Mouse (Mus musculus): ENCODE measurements around the gene Spocd1. TPM values are rescaled to one million over a fixed set of nuclear protein-coding genes. Genes with fewer than 3 reads are reported as not detected.
A peak's percentile ranks its signal among the peaks of the same experiment; 100 is the strongest.
"Not testable (repeated sequence)": the region's sequence is repeated elsewhere in the genome, so short reads cannot be mapped to it uniquely, and the experiment has no call there.

The Spocd1 gene
- total RNA-seq, 1 experiment, result 0.13 TPM

DNA sequence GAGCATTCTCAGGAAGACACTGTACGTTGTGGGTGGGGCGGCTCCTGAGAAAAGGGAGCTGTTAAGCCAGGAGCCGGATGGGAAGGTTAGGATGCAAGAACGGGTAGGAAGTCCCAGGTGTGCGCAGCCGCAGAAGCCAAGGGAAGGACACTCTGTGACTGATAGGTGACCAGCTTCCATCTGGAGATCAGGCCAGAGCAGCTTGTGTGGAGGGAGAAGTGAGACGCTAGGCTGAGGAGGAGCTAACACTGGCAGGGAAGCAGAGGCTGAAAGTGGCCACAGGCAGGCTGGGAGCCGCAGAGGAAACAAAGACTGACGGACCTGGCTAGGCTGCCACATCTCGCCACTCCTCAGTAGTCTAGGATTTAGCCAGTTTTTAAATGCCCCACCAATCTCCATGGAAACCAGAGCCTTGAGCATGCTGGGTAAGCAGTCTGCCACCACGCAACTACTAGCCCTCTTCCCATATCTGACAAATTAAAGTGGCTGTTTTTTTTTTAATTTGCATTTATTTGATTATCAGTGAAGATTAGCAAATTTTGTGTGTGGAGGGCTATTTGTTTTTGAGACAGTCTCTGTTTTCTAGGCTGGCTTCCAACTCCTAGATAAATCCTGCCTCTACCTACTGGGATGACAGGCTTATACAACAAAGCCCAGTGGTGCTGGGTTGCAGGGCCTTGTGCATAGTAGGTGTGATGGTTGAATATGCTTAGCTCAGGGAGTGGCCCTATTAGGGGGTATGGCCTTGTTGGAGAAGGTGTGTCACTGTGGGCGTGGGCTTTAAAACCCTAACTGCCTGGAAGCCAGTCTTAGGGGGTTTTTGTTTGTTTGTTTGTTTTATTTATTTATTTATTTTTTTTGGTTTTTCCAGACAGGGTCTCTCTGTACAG is 44.8 kb upstream of the Spocd1 start:
- H3K9ac ChIP-seq (ENCODE audit: insufficient read depth, low read depth, low read length, poor library complexity, severe bottlenecking), result peak overlapping the region; percentile 53
- H3K4me3 ChIP-seq (ENCODE audit: insufficient read depth in 1 of 2, low read depth in 1 of 2, low read length in 2 of 2, poor library complexity in 1 of 2, severe bottlenecking in 1 of 2), result peak overlapping the region; percentile 44 to 69
- H3K4me1 ChIP-seq (ENCODE audit: control insufficient read depth in 2 of 2, insufficient read depth in 2 of 2, low read length in 2 of 2, poor library complexity in 1 of 2), result peaks cover 8 to 10% of the 10 kb centered on the region in 2 experiments
- in situ Hi-C loops (cut with MboI; ENCODE audit: low sequenced_read_pairs in 2 of 2, unreplicated experiment in 2 of 2), result no loop called here
- TF ChIP-seq MAFK (IDR thresholded peaks at IDR 0.05; ENCODE audit: insufficient read depth, low read depth, low read length) (no peak), HCFC1 (IDR thresholded peaks at IDR 0.05; ENCODE audit: borderline replicate concordance, insufficient read depth, low read length) (no peak), ZNF384 (IDR thresholded peaks at IDR 0.05; ENCODE audit: low read depth, low read length) (no peak)
- H3K36me3 ChIP-seq (ENCODE audit: control insufficient read depth, insufficient read depth, low read length, poor library complexity, severe bottlenecking), result no peaks in the 10 kb centered on the region
- H3K27ac ChIP-seq (ENCODE audit: insufficient read depth, low read depth, low read length, poor library complexity, severe bottlenecking), result peak overlapping the region; percentile 76
- H3K9me3 ChIP-seq (ENCODE audit: control insufficient read depth, insufficient read depth, low read depth, low read length), result no peaks in the 10 kb centered on the region
- DNase-seq (ENCODE audit: low read depth, low spot score), result peak; percentile 69

DNA sequence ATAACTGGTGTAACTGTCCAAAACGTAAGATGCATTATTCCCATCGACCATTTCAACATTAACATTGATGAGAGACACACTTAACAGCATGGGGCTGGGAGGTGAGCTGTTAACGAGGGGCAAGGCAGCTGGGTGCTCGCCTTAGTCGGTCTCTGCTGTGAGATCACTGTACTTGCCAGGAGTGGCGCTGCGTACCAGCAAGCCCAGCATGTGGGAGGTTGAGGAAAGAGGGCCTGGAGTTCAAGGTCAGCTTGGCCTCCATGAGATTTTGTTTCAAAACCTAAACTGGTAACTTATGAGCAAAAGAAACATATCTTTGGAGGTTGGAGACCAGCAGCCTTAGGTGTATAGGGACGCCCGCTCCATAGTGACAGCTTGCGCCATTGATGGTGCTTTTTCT is 39.4 kb upstream of the Spocd1 start:
- Histone ChIP-seq H3K4me3 (ENCODE audit: insufficient read depth in 1 of 2, low read depth in 1 of 2, low read length in 2 of 2, poor library complexity in 1 of 2, severe bottlenecking in 1 of 2) (no peak overlapping the region), H3K9me3 (ENCODE audit: control insufficient read depth, insufficient read depth, low read depth, low read length) (no peaks in the 10 kb centered on the region), H3K4me1 (ENCODE audit: control insufficient read depth in 2 of 2, insufficient read depth in 2 of 2, low read length in 2 of 2, poor library complexity in 1 of 2) (peaks cover 3 to 8% of the 10 kb centered on the region in 2 experiments; a peak in 2 of 4 replicates), H3K9ac (ENCODE audit: insufficient read depth, low read depth, low read length, poor library complexity, severe bottlenecking) (no peak overlapping the region), H3K27ac (ENCODE audit: insufficient read depth, low read depth, low read length, poor library complexity, severe bottlenecking) (peak overlapping the region; percentile 26; the same call in 1 of the 2 replicates), H3K36me3 (ENCODE audit: control insufficient read depth, insufficient read depth, low read length, poor library complexity, severe bottlenecking) (no peaks in the 10 kb centered on the region)
- in situ Hi-C loops (cut with MboI; ENCODE audit: low sequenced_read_pairs in 2 of 2, unreplicated experiment in 2 of 2), result no loop called here
- TF ChIP-seq ZC3H11A (IDR thresholded peaks at IDR 0.05; ENCODE audit: borderline replicate concordance, low read depth, low read length) (no peak), ZNF384 (IDR thresholded peaks at IDR 0.05; ENCODE audit: low read depth, low read length) (no peak), MAFK (IDR thresholded peaks at IDR 0.05; ENCODE audit: insufficient read depth, low read depth, low read length) (no peak), CHD2 (IDR thresholded peaks at IDR 0.05; ENCODE audit: low read depth, low read length) (no peak), HCFC1 (IDR thresholded peaks at IDR 0.05; ENCODE audit: borderline replicate concordance, insufficient read depth, low read length) (no peak)
- DNase-seq (ENCODE audit: low read depth, low spot score), result no peak

GRCm38 (mm10) chr4:129890094-129890493 is 39.0 kb upstream of the Spocd1 start:
- Histone ChIP-seq H3K9ac (ENCODE audit: insufficient read depth, low read depth, low read length, poor library complexity, severe bottlenecking) (no peak overlapping the region), H3K27ac (ENCODE audit: insufficient read depth, low read depth, low read length, poor library complexity, severe bottlenecking) (no peak overlapping the region), H3K4me1 (ENCODE audit: control insufficient read depth in 2 of 2, insufficient read depth in 2 of 2, low read length in 2 of 2, poor library complexity in 1 of 2) (peaks cover 3 to 8% of the 10 kb centered on the region in 2 experiments; a peak in 2 of 4 replicates), H3K4me3 (ENCODE audit: insufficient read depth in 1 of 2, low read depth in 1 of 2, low read length in 2 of 2, poor library complexity in 1 of 2, severe bottlenecking in 1 of 2) (no peak overlapping the region), H3K36me3 (ENCODE audit: control insufficient read depth, insufficient read depth, low read length, poor library complexity, severe bottlenecking) (no peaks in the 10 kb centered on the region), H3K9me3 (ENCODE audit: control insufficient read depth, insufficient read depth, low read depth, low read length) (no peaks in the 10 kb centered on the region)
- peak; percentile 40 for DNase-seq (ENCODE audit: low read depth, low spot score)
- TF ChIP-seq ZNF384 (IDR thresholded peaks at IDR 0.05; ENCODE audit: low read depth, low read length) (0 out of 2 replicates have a peak, but pooled peaks have one; percentile 13), HCFC1 (IDR thresholded peaks at IDR 0.05; ENCODE audit: borderline replicate concordance, insufficient read depth, low read length) (no peak)
- in situ Hi-C loops (cut with MboI; ENCODE audit: low sequenced_read_pairs in 2 of 2, unreplicated experiment in 2 of 2), result no loop called here

GRCm38 (mm10) chr4:129894861-129895260 is 34.2 kb upstream of the Spocd1 start:
- no peaks in the 10 kb centered on the region for H3K9me3 ChIP-seq (ENCODE audit: control insufficient read depth, insufficient read depth, low read depth, low read length)
- no peak for TF ChIP-seq ZC3H11A (IDR thresholded peaks at IDR 0.05; ENCODE audit: borderline replicate concordance, low read depth, low read length)
- TF ChIP-seq HCFC1 (IDR thresholded peaks at IDR 0.05; ENCODE audit: borderline replicate concordance, insufficient read depth, low read length), result no peak
- no peak for TF ChIP-seq MAFK (IDR thresholded peaks at IDR 0.05; ENCODE audit: insufficient read depth, low read depth, low read length)
- TF ChIP-seq ZNF384 (IDR thresholded peaks at IDR 0.05; ENCODE audit: low read depth, low read length), result no peak
- no peak for TF ChIP-seq CHD2 (IDR thresholded peaks at IDR 0.05; ENCODE audit: low read depth, low read length)
- H3K4me1 ChIP-seq (ENCODE audit: control insufficient read depth in 2 of 2, insufficient read depth in 2 of 2, low read length in 2 of 2, poor library complexity in 1 of 2), result peaks cover 0 to 2% of the 10 kb centered on the region in 2 experiments; a peak in 1 of 4 replicates
- no peaks in the 10 kb centered on the region for H3K36me3 ChIP-seq (ENCODE audit: control insufficient read depth, insufficient read depth, low read length, poor library complexity, severe bottlenecking)
- in situ Hi-C loops (cut with MboI; ENCODE audit: low sequenced_read_pairs in 2 of 2, unreplicated experiment in 2 of 2), result no loop called here
- no peak overlapping the region for H3K9ac ChIP-seq (ENCODE audit: insufficient read depth, low read depth, low read length, poor library complexity, severe bottlenecking)
- no peak overlapping the region for H3K4me3 ChIP-seq (ENCODE audit: insufficient read depth in 1 of 2, low read depth in 1 of 2, low read length in 2 of 2, poor library complexity in 1 of 2, severe bottlenecking in 1 of 2)
- no peak for DNase-seq (ENCODE audit: low read depth, low spot score)
- no peak overlapping the region for H3K27ac ChIP-seq (ENCODE audit: insufficient read depth, low read depth, low read length, poor library complexity, severe bottlenecking)

GRCm38 (mm10) chr4:129898815-129899214 is 30.2 kb upstream of the Spocd1 start:
- in situ Hi-C loops (cut with MboI; ENCODE audit: low sequenced_read_pairs in 2 of 2, unreplicated experiment in 2 of 2); H3K36me3 ChIP-seq (ENCODE audit: control insufficient read depth, insufficient read depth, low read length, poor library complexity, severe bottlenecking); H3K9me3 ChIP-seq (ENCODE audit: control insufficient read depth, insufficient read depth, low read depth, low read length); H3K4me3 ChIP-seq (ENCODE audit: insufficient read depth in 1 of 2, low read depth in 1 of 2, low read length in 2 of 2, poor library complexity in 1 of 2, severe bottlenecking in 1 of 2); DNase-seq (ENCODE audit: low read depth, low spot score); H3K9ac ChIP-seq (ENCODE audit: insufficient read depth, low read depth, low read length, poor library complexity, severe bottlenecking); H3K4me1 ChIP-seq (ENCODE audit: control insufficient read depth in 2 of 2, insufficient read depth in 2 of 2, low read length in 2 of 2, poor library complexity in 1 of 2); H3K27ac ChIP-seq (ENCODE audit: insufficient read depth, low read depth, low read length, poor library complexity, severe bottlenecking): not testable (repeated sequence)
